Mouse (Mus musculus) neural tube, embryonic 14.5 days (tissue): ENCODE measurements around the gene Cnga1. TPM values are rescaled to one million over a fixed set of nuclear protein-coding genes. Genes with fewer than 3 reads are reported as not detected.

Experiments used
- polyA plus RNA-seq: library from polyadenylated mRNA; unstranded; fragments of >200 nt; fragmentation: Nextera tagmentation; extraction: Ambion mirVana; gene quantifications from 2 replicates; pipeline ENCODE4 v1.2.1, GENCODE M21; 2014

Cnga1 gene
- polyA plus RNA-seq, 1 experiment from 2014 or later = not detected

Other genes with a start within 250 kb of the Cnga1 start
- gene Corin, start 139.8 kb downstream of the Cnga1 start, polyA plus RNA-seq = 1.2 and 2.4 TPM in 2 replicates
- gene Nfxl1, start 84.6 kb downstream of the Cnga1 start, polyA plus RNA-seq = 18.5 and 23.0 TPM in 2 replicates
- 5.9 and 6.9 TPM in 2 replicates for gene Zar1, start 63.0 kb downstream of the Cnga1 start, polyA plus RNA-seq
- 7.3 TPM in 2 replicates for gene Gm5868, start 56.7 kb downstream of the Cnga1 start, polyA plus RNA-seq
- gene Nipal1, start 3.5 kb upstream of the Cnga1 start, polyA plus RNA-seq = 0.50 and 1.2 TPM in 2 replicates
- 0.12 and 0.22 TPM in 2 replicates for gene Txk, start 108.5 kb upstream of the Cnga1 start, polyA plus RNA-seq
- 5.8 and 10.8 TPM in 2 replicates for gene Tec, start 224.2 kb upstream of the Cnga1 start, polyA plus RNA-seq